Mouse (Mus musculus) G1E (cell line): ENCODE data around the gene Apoa1.

ENCODE experiments used
- CTCF ChIP-seq: IDR thresholded peaks from 2 replicates; pipeline ENCODE4 v1.5.1; 2012; ENCODE audit warnings: low read depth, low read length, inconsistent platforms, mixed read lengths
- GATA1 ChIP-seq: IDR thresholded peaks from 2 replicates; pipeline ENCODE4 v1.6.1; 2012; ENCODE audit warnings: borderline replicate concordance, low read length, inconsistent platforms, mixed read lengths
- POLR2AphosphoS5 ChIP-seq: IDR thresholded peaks from 2 replicates; pipeline ENCODE4 v1.6.1; 2012; ENCODE audit warnings: low read depth, low read length, inconsistent platforms; ENCODE audit not compliant: insufficient replicate concordance
- TAL1 ChIP-seq: conservative IDR thresholded peaks from 2 replicates; pipeline ENCODE4 v1.6.1; 2012; ENCODE audit warnings: low read depth, low read length, inconsistent platforms, mixed read lengths

GRCm38 (mm10) chr9:46216744-46217470 lies 11.5 kb upstream of the Apoa1 start:
- TF ChIP-seq CTCF = no peak
- no peak for TF ChIP-seq GATA1
- TF ChIP-seq TAL1 = no peak
- TF ChIP-seq POLR2AphosphoS5 = no peak
